Mouse (Mus musculus) olfactory bulb, adult 2 months (tissue): ENCODE measurements around the gene Gstz1. TPM values are rescaled to one million over a fixed set of nuclear protein-coding genes. Genes with fewer than 3 reads are reported as not detected.
"Not testable (repeated sequence)": the region's sequence is repeated elsewhere in the genome, so short reads cannot be mapped to it uniquely, and the experiment has no call there.

Experiments
- H3K27ac ChIP-seq: fragments of 200-500 bp; 2 replicates; pipeline ENCODE4 v1.5.1; 2012; ENCODE audit warnings: low read depth, low read length; ENCODE audit not compliant: insufficient read depth
- H3K4me1 ChIP-seq: fragments of 200-500 bp; 2 replicates; pipeline ENCODE4 v1.6.1; 2012; ENCODE audit warnings: low read length; ENCODE audit not compliant: control insufficient read depth, insufficient read depth
- H3K4me3 ChIP-seq: fragments of 200-500 bp; 2 replicates; pipeline ENCODE4 v1.5.1; 2012; ENCODE audit warnings: mild to moderate bottlenecking, low read depth, low read length, moderate library complexity; ENCODE audit not compliant: insufficient read depth
- CTCF ChIP-seq: fragments of 200-500 bp; IDR thresholded peaks from 2 replicates; pipeline ENCODE4 v1.5.1; 2012; ENCODE audit warnings: low read depth, mild to moderate bottlenecking, low read length, moderate library complexity; ENCODE audit not compliant: insufficient read depth
- POLR2A ChIP-seq: fragments of 200-500 bp; IDR thresholded peaks from 2 replicates; pipeline ENCODE4 v1.6.1; 2012; ENCODE audit warnings: mild to moderate bottlenecking, low read depth, low read length, moderate library complexity; ENCODE audit not compliant: insufficient read depth
- WGBS: fragments of 180-500 bp; shearing (Covaris S2); methylation state at CpG from one replicate; pipeline ENCODE4 v1.1.7; 2018; 5-methylcytosine and 5-hydroxymethylcytosine counted together
- polyA plus RNA-seq: library from polyadenylated mRNA; stranded (reverse); fragments of >200 nt; gene quantifications from 2 replicates; pipeline ENCODE4 v1.2.4, GENCODE M21; 2012; ENCODE audit warnings: low replicate concordance; ENCODE audit not compliant: missing spikeins, insufficient read depth, insufficient read length

The Gstz1 gene
- polyA plus RNA-seq, 1 experiment = not detected

- 92% methylated on average over 1 of the region's 1 CpGs for WGBS
Measured at GRCm38 (mm10) chr12:87195069-87195468, 48.1 kb downstream of the Gstz1 start.

GRCm38 (mm10) chr12:87196310-87196709, 49.3 kb downstream of the Gstz1 start:
- Histone ChIP-seq H3K4me1 (peaks cover 5% of the 10 kb centered on the region; the same call in 1 of the 2 replicates), H3K4me3 (no peak overlapping the region), H3K27ac (no peak overlapping the region)
- no peak for TF ChIP-seq POLR2A

More at GRCm38 (mm10) chr12:87195069-87195468, 48.1 kb downstream of the Gstz1 start:
- Histone ChIP-seq H3K4me1 (peaks cover 5% of the 10 kb centered on the region; the same call in 1 of the 2 replicates), H3K27ac (no peak overlapping the region), H3K4me3 (no peak overlapping the region)
- no peak for TF ChIP-seq CTCF
- no peak for TF ChIP-seq POLR2A

GRCm38 (mm10) chr12:87198792-87199191, 51.8 kb downstream of the Gstz1 start:
- H3K27ac ChIP-seq = no peak overlapping the region
- H3K4me1 ChIP-seq = peaks cover 5% of the 10 kb centered on the region; the same call in 1 of the 2 replicates
- H3K4me3 ChIP-seq = no peak overlapping the region
- 26% methylated on average over 6 of the region's 6 CpGs for WGBS
- TF ChIP-seq POLR2A = no peak
- no peak for TF ChIP-seq CTCF

- H3K4me1 ChIP-seq = peaks cover 5% of the 10 kb centered on the region; the same call in 1 of the 2 replicates
- TF ChIP-seq POLR2A (no peak), CTCF (no peak)
- WGBS = under 1% methylated on average over 32 of the region's 38 CpGs
- peak within 1 kb of the TSS; percentile 85 for H3K4me3 ChIP-seq
- peak within 1 kb of the TSS; percentile 60 for H3K27ac ChIP-seq
Measured at GRCm38 (mm10) chr12:87199206-87199972, 52.4 kb downstream of the Gstz1 start, which contains the start of gene Samd15. Samd15 (plus strand) TSS chr12:87199723.

- under 1% methylated on average over 55 of the region's 70 CpGs for WGBS
- Histone ChIP-seq H3K27ac (peak within 1 kb of the TSS; percentile 60), H3K4me1 (peaks cover 5% of the 10 kb centered on the region; the same call in 1 of the 2 replicates), H3K4me3 (peak within 1 kb of the TSS; percentile 85)
- TF ChIP-seq CTCF (no peak), POLR2A (peak; percentile 49; the same call in 1 of the 2 replicates)
Measured at GRCm38 (mm10) chr12:87199973-87200586, 53.1 kb downstream of the Gstz1 start, which contains the start of gene Tmed8. Tmed8 (minus strand) TSS chr12:87200454.

GRCm38 (mm10) chr12:87201694-87202093, 54.7 kb downstream of the Gstz1 start:
- 68% methylated on average over 5 of the region's 5 CpGs for WGBS
- Histone ChIP-seq H3K27ac (no peak overlapping the region), H3K4me1 (peaks cover 5% of the 10 kb centered on the region; the same call in 1 of the 2 replicates), H3K4me3 (no peak overlapping the region)
- TF ChIP-seq POLR2A (no peak), CTCF (no peak)

- 88% methylated on average over 5 of the region's 5 CpGs for WGBS
- H3K4me3 ChIP-seq, H3K4me1 ChIP-seq, H3K27ac ChIP-seq: not testable (repeated sequence)
Measured at GRCm38 (mm10) chr12:87205789-87206188, 58.8 kb downstream of the Gstz1 start.

- Histone ChIP-seq H3K4me3 (no peak overlapping the region), H3K4me1 (no peaks in the 10 kb centered on the region), H3K27ac (no peak overlapping the region)
- TF ChIP-seq POLR2A = no peak
- TF ChIP-seq CTCF = no peak
- 70% methylated on average over 2 of the region's 2 CpGs for WGBS
Measured at GRCm38 (mm10) chr12:87212844-87213606, 66.1 kb downstream of the Gstz1 start.

Other genes starting within 250 kb of the Gstz1 start
- gene Cipc, start 200.1 kb upstream of the Gstz1 start, polyA plus RNA-seq = 112 TPM in 1 of 2 replicates, not detected in the other
- not detected in 2 replicates for gene Zdhhc22, start 156.7 kb upstream of the Gstz1 start, polyA plus RNA-seq
- not detected in 2 replicates for gene Tmem63c, start 125.8 kb upstream of the Gstz1 start, polyA plus RNA-seq
- gene Ngb, start 44.6 kb upstream of the Gstz1 start, polyA plus RNA-seq = not detected in 2 replicates
- gene Pomt2, start 803 bp downstream of the Gstz1 start, polyA plus RNA-seq = not detected in 2 replicates
- gene Samd15, start 52.6 kb downstream of the Gstz1 start, polyA plus RNA-seq = not detected in 2 replicates
- not detected in 2 replicates for gene Tmed8, start 53.3 kb downstream of the Gstz1 start, polyA plus RNA-seq
- not detected in 2 replicates for gene Noxred1, start 91.6 kb downstream of the Gstz1 start, polyA plus RNA-seq
- not detected in 2 replicates for gene Vipas39, start 119.1 kb downstream of the Gstz1 start, polyA plus RNA-seq
- not detected in 2 replicates for gene Ahsa1, start 119.3 kb downstream of the Gstz1 start, polyA plus RNA-seq
- gene Ism2, start 152.5 kb downstream of the Gstz1 start, polyA plus RNA-seq = not detected in 2 replicates
- gene Sptlc2, start 241.2 kb downstream of the Gstz1 start, polyA plus RNA-seq = not detected in 2 replicates